Mouse (Mus musculus) heart, adult 2 months (tissue): Measurements from ENCODE around the gene Phlda2. TPM values are rescaled to one million over a fixed set of nuclear protein-coding genes. Genes with fewer than 3 reads are reported as not detected.

Experiments
- DNase-seq, 2 experiments: peaks; one replicate each; pipeline ENCODE4 v3.0.0; 2021
- H3K27ac ChIP-seq: fragments of 200-600 bp; 2 replicates; pipeline ENCODE4 v1.8.1; 2022
- H3K27me3 ChIP-seq: fragments of 200-500 bp; 2 replicates; pipeline ENCODE4 v1.6.1; 2012; ENCODE audit warnings: mild to moderate bottlenecking, low read length, inconsistent platforms, mixed read lengths; ENCODE audit not compliant: control insufficient read depth, insufficient read depth
- H3K36me3 ChIP-seq: fragments of 200-500 bp; 2 replicates; pipeline ENCODE4 v1.6.1; 2012; ENCODE audit warnings: low read length, inconsistent platforms; ENCODE audit not compliant: control insufficient read depth, insufficient read depth
- H3K4me1 ChIP-seq: fragments of 200-500 bp; 2 replicates; pipeline ENCODE4 v1.6.1; 2011; ENCODE audit warnings: low read length; ENCODE audit not compliant: control insufficient read depth, insufficient read depth
- H3K4me3 ChIP-seq: fragments of 200-600 bp; 2 replicates; pipeline ENCODE4 v1.8.1; 2022
- H3K79me2 ChIP-seq: fragments of 200-500 bp; replicated peaks from 2 replicates; pipeline ENCODE4 v1.6.1; 2012; ENCODE audit warnings: mild to moderate bottlenecking, inconsistent platforms, low read length, moderate library complexity, mixed read lengths; ENCODE audit not compliant: control insufficient read depth, insufficient read depth
- H3K9ac ChIP-seq: fragments of 200-500 bp; 2 replicates; pipeline ENCODE4 v1.6.1; 2012; ENCODE audit warnings: low read depth, mild to moderate bottlenecking, control low read depth, inconsistent platforms, low read length, mixed read lengths
- CTCF ChIP-seq: fragments of 200-600 bp; IDR thresholded peaks from 2 replicates; pipeline ENCODE4 v1.8.1; 2022; ENCODE audit warnings: antibody characterized with exemption, mild to moderate bottlenecking, moderate library complexity
- EP300 ChIP-seq: fragments of 200-500 bp; IDR thresholded peaks from 2 replicates; pipeline ENCODE4 v1.6.1; 2011; ENCODE audit warnings: low read depth, low read length, control low read depth; ENCODE audit not compliant: insufficient read depth
- POLR2A ChIP-seq: fragments of 200-500 bp; IDR thresholded peaks from 2 replicates; pipeline ENCODE4 v1.6.1; 2011; ENCODE audit warnings: mild to moderate bottlenecking, low read depth, low read length, control low read depth; ENCODE audit not compliant: insufficient read depth
- WGBS: fragments of 180-500 bp; shearing (Covaris S2); methylation state at CpG from one replicate; pipeline ENCODE4 v1.1.7; 2018; 5-methylcytosine and 5-hydroxymethylcytosine counted together
- intact Hi-C: fragments of 180-260 bp; cut with DNase I; formaldehyde crosslinking; loops from one replicate; pipeline ENCODE4 v1.15.1; 2025
- polyA plus RNA-seq: library from polyadenylated mRNA; depleted of rRNA; stranded (reverse); fragments of >200 nt; gene quantifications from 2 replicates; pipeline ENCODE4 v1.2.3, GENCODE M21; 2012
- total RNA-seq, 2 experiments: library from RNA; stranded (reverse); gene quantifications; 2 replicates each; pipeline ENCODE4 v1.2.3; 2021

Phlda2 gene
- total and polyA plus RNA-seq, 3 experiments, result not detected

- Histone ChIP-seq H3K79me2 (no peaks in the 10 kb centered on the region), H3K27me3 (no peaks in the 10 kb centered on the region), H3K4me3 (no peak overlapping the region), H3K36me3 (no peaks in the 10 kb centered on the region), H3K27ac (no peak overlapping the region), H3K4me1 (no peaks in the 10 kb centered on the region), H3K9ac (no peak overlapping the region)
- DNase-seq, result no peak
- intact Hi-C loops, result no loop called here
- WGBS, result 47% methylated on average over 4 of the region's 4 CpGs
- TF ChIP-seq EP300, result no peak
- TF ChIP-seq CTCF, result no peak
- no peak for TF ChIP-seq POLR2A
These were observed 16.4 kb upstream of the Phlda2 start for GRCm38 (mm10) chr7:143519333-143519732.

GRCm38 (mm10) chr7:143514416-143514768, 11.4 kb upstream of the Phlda2 start:
- TF ChIP-seq EP300 (no peak), CTCF (peak; percentile 38), POLR2A (no peak)
- 74% methylated on average over 4 of the region's 4 CpGs for WGBS
- DNase-seq, result peak in 1 of 2 experiments; percentile 27
- H3K4me3 ChIP-seq, result no peak overlapping the region
- H3K4me1 ChIP-seq, result no peaks in the 10 kb centered on the region
- H3K27ac ChIP-seq, result no peak overlapping the region
- no peaks in the 10 kb centered on the region for H3K79me2 ChIP-seq
- intact Hi-C loops, result no loop called here
- no peaks in the 10 kb centered on the region for H3K27me3 ChIP-seq
- no peak overlapping the region for H3K9ac ChIP-seq
- no peaks in the 10 kb centered on the region for H3K36me3 ChIP-seq

DNA sequence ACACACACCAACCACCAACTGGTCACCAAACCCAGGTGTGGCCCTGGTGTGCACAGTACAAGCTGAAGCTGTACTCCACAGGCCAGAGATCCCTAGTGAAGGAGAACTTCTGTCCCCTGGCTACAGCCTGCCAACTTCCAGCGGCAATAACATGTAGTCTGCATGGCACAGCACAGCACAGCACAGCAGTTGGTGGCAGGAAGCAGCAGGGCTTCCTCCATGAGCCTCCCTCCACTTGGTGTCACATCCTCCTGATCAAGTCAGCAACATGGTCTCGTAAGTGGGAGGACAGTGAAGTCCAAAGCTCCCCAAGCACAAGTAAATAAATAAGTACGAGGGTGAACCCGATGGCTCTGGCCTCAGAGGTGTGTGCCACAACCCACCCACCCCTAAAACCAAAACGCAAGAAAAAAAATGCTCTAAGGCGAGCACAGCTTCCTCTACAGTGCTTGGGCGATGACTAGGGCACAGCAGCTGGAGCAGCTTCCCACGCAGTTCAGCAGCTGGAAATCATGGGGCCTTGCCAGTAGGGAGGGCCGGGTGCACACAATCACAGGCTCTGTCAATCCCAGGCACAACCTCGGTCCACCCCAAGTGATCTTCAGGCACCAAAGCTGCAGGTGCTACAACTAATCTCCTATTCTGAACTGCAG, 10.9 kb upstream of the Phlda2 start:
- no peak for TF ChIP-seq CTCF
- TF ChIP-seq EP300, result 0 out of 2 replicates have a peak, but pooled peaks have one; percentile 36
- Histone ChIP-seq H3K79me2 (no peaks in the 10 kb centered on the region), H3K27ac (no peak overlapping the region), H3K27me3 (no peaks in the 10 kb centered on the region), H3K36me3 (no peaks in the 10 kb centered on the region), H3K4me1 (no peaks in the 10 kb centered on the region), H3K9ac (no peak overlapping the region), H3K4me3 (no peak overlapping the region)
- peak; percentile 61 to 66 for DNase-seq
- intact Hi-C loops, result no loop called here
- WGBS, result 67% methylated on average over 10 of the region's 10 CpGs

DNA sequence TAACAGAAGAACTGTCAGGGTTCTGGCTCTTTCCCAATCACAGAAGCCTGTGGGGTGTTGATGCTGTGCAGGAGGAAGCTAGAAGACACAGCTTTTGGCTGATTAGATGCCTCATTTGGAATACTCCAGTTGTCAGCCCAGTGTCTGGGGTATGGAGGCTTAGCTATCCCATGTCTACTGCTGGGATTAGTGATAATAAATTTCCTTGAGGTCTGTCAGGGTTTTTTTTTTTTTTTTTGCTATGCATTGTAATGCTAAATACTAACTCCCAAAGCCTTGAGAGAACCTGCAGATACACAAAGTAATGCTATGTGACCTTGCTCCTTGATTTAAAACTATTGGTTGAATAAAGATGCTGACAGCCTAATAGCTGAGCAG, 8.4 kb upstream of the Phlda2 start:
- Histone ChIP-seq H3K27ac (no peak overlapping the region), H3K79me2 (no peaks in the 10 kb centered on the region), H3K4me1 (no peaks in the 10 kb centered on the region), H3K36me3 (no peaks in the 10 kb centered on the region), H3K9ac (no peak overlapping the region), H3K27me3 (no peaks in the 10 kb centered on the region), H3K4me3 (no peak overlapping the region)
- no peak for DNase-seq
- intact Hi-C loops, result no loop called here
- TF ChIP-seq EP300, result no peak
- TF ChIP-seq POLR2A, result no peak
- no peak for TF ChIP-seq CTCF

GRCm38 (mm10) chr7:143510593-143511334, 7.8 kb upstream of the Phlda2 start:
- Histone ChIP-seq H3K36me3 (no peaks in the 10 kb centered on the region), H3K79me2 (no peaks in the 10 kb centered on the region), H3K4me3 (no peak overlapping the region), H3K27me3 (no peaks in the 10 kb centered on the region), H3K27ac (no peak overlapping the region), H3K9ac (no peak overlapping the region), H3K4me1 (no peaks in the 10 kb centered on the region)
- no peak for DNase-seq
- intact Hi-C loops, result no loop called here
- TF ChIP-seq CTCF (no peak), EP300 (no peak), POLR2A (no peak)
- 69% methylated on average over 3 of the region's 3 CpGs for WGBS

GRCm38 (mm10) chr7:143509566-143509965, 6.6 kb upstream of the Phlda2 start:
- no peaks in the 10 kb centered on the region for H3K27me3 ChIP-seq
- no peak overlapping the region for H3K4me3 ChIP-seq
- TF ChIP-seq CTCF (no peak), EP300 (no peak), POLR2A (no peak)
- WGBS, result 71% methylated on average over 1 of the region's 1 CpGs
- DNase-seq, result no peak
- no peaks in the 10 kb centered on the region for H3K4me1 ChIP-seq
- H3K9ac ChIP-seq, result no peak overlapping the region
- no peak overlapping the region for H3K27ac ChIP-seq
- H3K79me2 ChIP-seq, result no peaks in the 10 kb centered on the region
- intact Hi-C loops, result loop anchor here (5.0 kb wide), 1 partner anchor 37 kb away; the partner anchor contains the start of gene Slc22a18
- H3K36me3 ChIP-seq, result no peaks in the 10 kb centered on the region
